Mouse (Mus musculus): Measurements from ENCODE around the gene Med12l. TPM values are rescaled to one million over a fixed set of nuclear protein-coding genes. Genes with fewer than 3 reads are reported as not detected.

Gene Med12l
- polyA plus RNA-seq, 1 experiment from 2014 or later, result 2.4 TPM

DNA sequence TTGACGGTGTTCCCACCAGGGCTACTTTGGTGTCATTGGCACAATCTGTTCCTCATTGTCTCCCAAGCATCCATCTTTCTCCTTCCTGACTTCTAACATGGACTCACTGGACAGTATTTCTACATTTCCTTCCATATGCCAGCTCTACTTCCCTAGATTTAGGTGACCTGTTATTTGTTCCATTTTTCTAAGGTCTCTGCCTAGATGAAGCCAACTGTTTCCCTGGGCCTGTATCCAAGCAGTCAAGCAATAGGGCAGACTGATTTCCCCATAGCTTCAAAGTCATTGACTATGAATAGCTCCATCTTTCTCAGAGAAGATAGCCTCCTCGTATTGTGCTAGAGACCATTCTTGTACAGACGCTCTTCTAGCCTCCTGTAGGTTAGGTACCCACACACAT, 12.0 kb upstream of the Med12l start:
- Histone ChIP-seq H3K4me2 (no peak overlapping the region), H3K4me1 (no peaks in the 10 kb centered on the region), H3K4me3 (replicated peaks) (no peak overlapping the region), H3K36me3 (no peaks in the 10 kb centered on the region), H3K27me3 (0 out of 2 replicates have a peak, but pooled peaks cover under 1% of the 10 kb centered on the region), H3K9me3 (replicated peaks) (no peaks in the 10 kb centered on the region), H3K27ac (no peak overlapping the region), H3K9ac (no peak overlapping the region)
- 92% methylated on average over 3 of the region's 3 CpGs for WGBS
- no peak for ATAC-seq (replicated peaks; ENCODE audit: low FRiP score)

- H3K27me3 ChIP-seq, result peaks cover 18% of the 10 kb centered on the region
- H3K9me3 ChIP-seq (replicated peaks), result no peaks in the 10 kb centered on the region
- 78% methylated on average over 5 of the region's 5 CpGs for WGBS
- H3K4me3 ChIP-seq (replicated peaks), result no peak overlapping the region
- H3K36me3 ChIP-seq, result no peaks in the 10 kb centered on the region
- peaks cover 18% of the 10 kb centered on the region for H3K4me1 ChIP-seq
- no peak overlapping the region for H3K9ac ChIP-seq
- no peak overlapping the region for H3K4me2 ChIP-seq
- no peak overlapping the region for H3K27ac ChIP-seq
- ATAC-seq (replicated peaks; ENCODE audit: low FRiP score), result no peak
These were observed 1.9 kb upstream of the Med12l start for GRCm38 (mm10) chr3:59003756-59004155.

- H3K36me3 ChIP-seq, result no peaks in the 10 kb centered on the region
- peaks cover 18% of the 10 kb centered on the region for H3K4me1 ChIP-seq
- H3K27ac ChIP-seq, result peak overlapping the region; percentile 97
- H3K9ac ChIP-seq, result peak overlapping the region; percentile 70
- peak overlapping the region; percentile 72 for H3K4me3 ChIP-seq (replicated peaks)
- WGBS, result under 1% methylated on average over 83 of the region's 83 CpGs
- no peaks in the 10 kb centered on the region for H3K9me3 ChIP-seq (replicated peaks)
- H3K27me3 ChIP-seq, result peaks cover 18% of the 10 kb centered on the region
- peak overlapping the region; percentile 98 for H3K4me2 ChIP-seq
- ATAC-seq (replicated peaks; ENCODE audit: low FRiP score), result peak; percentile 75
These were observed 538 bp downstream of the Med12l start for GRCm38 (mm10) chr3:59005996-59006730.

GRCm38 (mm10) chr3:59006731-59007441, 1.3 kb downstream of the Med12l start:
- under 1% methylated on average over 77 of the region's 77 CpGs for WGBS
- peak; percentile 84 for ATAC-seq (replicated peaks; ENCODE audit: low FRiP score)
- Histone ChIP-seq H3K9ac (peak overlapping the region; percentile 70), H3K4me3 (replicated peaks) (peak overlapping the region; percentile 72), H3K36me3 (no peaks in the 10 kb centered on the region), H3K27me3 (peaks cover 18% of the 10 kb centered on the region), H3K9me3 (replicated peaks) (no peaks in the 10 kb centered on the region), H3K27ac (peak overlapping the region; percentile 97), H3K4me1 (peaks cover 18% of the 10 kb centered on the region), H3K4me2 (peak overlapping the region; percentile 98)

DNA sequence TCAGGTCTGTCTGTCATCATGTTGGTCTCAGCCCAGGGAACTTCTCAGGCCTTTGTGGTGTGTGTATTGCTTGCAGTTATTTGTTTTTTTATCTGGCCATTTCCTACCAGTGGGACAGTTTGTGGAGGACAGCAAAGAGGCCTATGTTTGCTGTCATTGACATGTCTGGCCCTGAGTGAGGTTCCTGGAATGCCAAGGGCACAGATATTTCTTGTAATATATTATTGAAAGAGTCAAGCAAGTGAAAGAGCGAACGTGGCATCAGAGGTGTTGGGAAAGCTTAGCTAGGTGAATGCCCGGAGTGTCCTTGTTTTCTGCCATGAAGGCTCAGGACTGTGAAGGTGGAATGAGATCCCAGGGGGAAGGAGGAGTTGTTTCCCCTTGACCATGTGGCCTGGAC, 4.7 kb downstream of the Med12l start:
- H3K27me3 ChIP-seq, result peaks cover 9% of the 10 kb centered on the region
- no peak overlapping the region for H3K9ac ChIP-seq
- H3K4me1 ChIP-seq, result peaks cover 7% of the 10 kb centered on the region
- H3K27ac ChIP-seq, result no peak overlapping the region
- H3K9me3 ChIP-seq (replicated peaks), result no peaks in the 10 kb centered on the region
- WGBS, result 88% methylated on average over 3 of the region's 3 CpGs
- no peak overlapping the region for H3K4me2 ChIP-seq
- H3K36me3 ChIP-seq, result no peaks in the 10 kb centered on the region
- ATAC-seq (replicated peaks; ENCODE audit: low FRiP score), result no peak
- H3K4me3 ChIP-seq (replicated peaks), result no peak overlapping the region

DNA sequence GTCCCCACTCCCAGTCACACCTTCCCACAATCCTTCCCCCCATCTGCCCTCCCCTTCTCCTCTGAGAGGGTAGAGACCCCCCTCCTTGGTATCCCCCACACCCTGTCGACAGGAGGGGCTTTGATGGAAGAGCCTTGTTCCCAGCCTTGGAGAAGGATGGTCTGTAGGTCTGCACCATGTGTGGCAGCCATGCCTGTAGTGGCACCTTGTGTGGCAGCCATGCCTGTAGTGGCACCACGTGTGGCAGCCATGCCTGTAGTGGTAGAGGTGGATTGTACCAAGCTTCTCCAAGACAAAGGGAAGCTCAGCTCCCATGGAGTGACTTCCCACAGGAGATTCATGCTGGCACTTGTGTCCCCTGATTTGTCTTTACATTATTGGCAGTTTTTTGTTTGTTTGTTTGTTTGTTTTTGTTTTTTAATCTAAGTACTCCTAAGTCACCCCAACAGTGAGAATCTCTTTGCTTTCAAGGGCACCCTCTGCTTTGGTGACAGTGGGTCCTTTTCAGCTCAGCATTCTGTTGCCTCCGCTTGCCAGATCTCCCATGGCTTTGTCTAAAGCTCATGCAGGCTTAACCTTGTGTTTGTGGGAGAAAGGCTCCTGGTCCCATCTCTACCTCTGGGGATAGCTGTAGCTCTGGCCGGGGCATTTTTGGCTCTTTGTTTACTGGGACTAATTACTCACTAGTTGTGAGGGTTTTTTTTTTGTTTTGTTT, 10.2 kb downstream of the Med12l start:
- Histone ChIP-seq H3K4me1 (no peaks in the 10 kb centered on the region), H3K4me2 (no peak overlapping the region), H3K27me3 (no peaks in the 10 kb centered on the region), H3K9ac (no peak overlapping the region), H3K36me3 (no peaks in the 10 kb centered on the region), H3K9me3 (replicated peaks) (no peaks in the 10 kb centered on the region), H3K27ac (no peak overlapping the region), H3K4me3 (replicated peaks) (no peak overlapping the region)
- 77% methylated on average over 4 of the region's 4 CpGs for WGBS
- ATAC-seq (replicated peaks; ENCODE audit: low FRiP score), result no peak

GRCm38 (mm10) chr3:59016501-59016900, 10.9 kb downstream of the Med12l start:
- WGBS, result 60% methylated on average over 9 of the region's 9 CpGs
- no peak overlapping the region for H3K9ac ChIP-seq
- no peaks in the 10 kb centered on the region; the same call in 1 of the 2 replicates for H3K4me1 ChIP-seq
- H3K4me3 ChIP-seq (replicated peaks), result no peak overlapping the region
- H3K27me3 ChIP-seq, result no peaks in the 10 kb centered on the region
- no peak overlapping the region for H3K4me2 ChIP-seq
- ATAC-seq (replicated peaks; ENCODE audit: low FRiP score), result no peak
- H3K27ac ChIP-seq, result no peak overlapping the region
- H3K36me3 ChIP-seq, result no peaks in the 10 kb centered on the region
- H3K9me3 ChIP-seq (replicated peaks), result no peaks in the 10 kb centered on the region

DNA sequence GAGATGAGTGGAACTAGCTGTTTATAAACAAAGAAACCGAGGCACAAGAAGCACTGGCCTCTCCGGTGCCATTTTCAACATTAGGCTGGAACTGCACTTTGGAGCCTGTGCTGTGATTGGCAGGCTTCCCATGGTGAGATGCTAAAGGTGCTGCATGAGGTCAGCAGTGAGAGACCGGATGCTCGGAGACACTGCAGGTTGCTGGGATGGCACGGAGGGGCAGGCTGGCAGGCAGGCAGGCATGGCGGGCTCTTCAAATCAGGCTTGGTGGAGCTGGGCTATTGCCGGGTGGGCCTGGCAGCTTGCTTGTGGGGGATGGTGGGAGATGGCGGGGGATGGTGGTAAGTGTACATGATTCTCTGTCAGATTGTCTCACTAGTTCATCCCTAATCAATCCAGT, 15.6 kb downstream of the Med12l start:
- no peak for ATAC-seq (replicated peaks; ENCODE audit: low FRiP score)
- Histone ChIP-seq H3K4me3 (replicated peaks) (no peak overlapping the region), H3K4me2 (no peak overlapping the region), H3K9me3 (replicated peaks) (no peaks in the 10 kb centered on the region), H3K4me1 (peaks cover 10% of the 10 kb centered on the region; the same call in 1 of the 2 replicates), H3K36me3 (no peaks in the 10 kb centered on the region), H3K27ac (no peak overlapping the region), H3K9ac (no peak overlapping the region), H3K27me3 (no peaks in the 10 kb centered on the region)
- 72% methylated on average over 8 of the region's 8 CpGs for WGBS

DNA sequence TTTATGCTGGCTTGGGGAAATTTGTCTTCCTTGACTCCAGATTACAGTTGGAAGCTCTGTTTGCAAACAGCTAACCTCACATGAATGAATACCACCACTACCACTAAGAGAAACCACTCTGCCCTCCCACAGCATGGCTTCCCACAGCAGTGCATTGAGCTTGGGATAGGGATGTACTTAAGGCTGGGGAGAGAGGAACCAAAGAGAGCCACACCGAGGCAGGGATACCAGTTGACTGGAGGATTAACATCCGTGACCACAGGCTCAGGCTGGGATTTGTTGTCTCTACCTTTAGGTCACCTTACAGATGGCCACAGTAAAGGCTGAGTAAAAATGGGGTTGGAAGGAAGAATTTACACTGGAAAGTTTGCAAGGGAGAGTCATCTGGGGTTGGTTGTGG, 16.6 kb downstream of the Med12l start:
- Histone ChIP-seq H3K27me3 (no peaks in the 10 kb centered on the region), H3K9ac (no peak overlapping the region), H3K9me3 (replicated peaks) (no peaks in the 10 kb centered on the region), H3K4me1 (peaks cover 10% of the 10 kb centered on the region; the same call in 1 of the 2 replicates), H3K4me2 (no peak overlapping the region), H3K36me3 (no peaks in the 10 kb centered on the region), H3K4me3 (replicated peaks) (no peak overlapping the region), H3K27ac (no peak overlapping the region)
- WGBS, result 70% methylated on average over 2 of the region's 2 CpGs
- ATAC-seq (replicated peaks; ENCODE audit: low FRiP score), result no peak

DNA sequence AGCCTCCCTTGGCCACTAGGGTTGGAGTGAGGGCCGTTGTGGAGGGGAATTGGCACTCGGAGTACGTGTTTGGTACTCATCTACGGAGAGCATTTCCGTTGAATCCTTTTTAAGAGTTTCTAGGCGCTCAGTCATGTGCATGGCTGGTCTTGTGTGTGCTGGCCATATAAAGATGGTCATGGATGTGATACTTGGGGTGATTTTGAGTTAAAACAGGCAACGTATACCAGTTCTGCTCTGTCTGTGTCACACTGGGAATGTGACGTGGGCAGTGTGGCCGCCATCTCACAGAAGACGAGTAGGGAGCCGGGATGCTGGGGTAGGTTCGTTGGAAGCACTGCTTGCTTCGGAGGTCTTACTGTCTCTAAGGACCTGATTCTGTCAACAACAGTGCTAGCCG, 17.3 kb downstream of the Med12l start:
- no peak for ATAC-seq (replicated peaks; ENCODE audit: low FRiP score)
- Histone ChIP-seq H3K4me2 (no peak overlapping the region), H3K27ac (no peak overlapping the region), H3K9me3 (replicated peaks) (no peaks in the 10 kb centered on the region), H3K4me3 (replicated peaks) (no peak overlapping the region), H3K9ac (no peak overlapping the region), H3K4me1 (peaks cover 10% of the 10 kb centered on the region; the same call in 1 of the 2 replicates), H3K27me3 (no peaks in the 10 kb centered on the region), H3K36me3 (no peaks in the 10 kb centered on the region)
- 92% methylated on average over 14 of the region's 14 CpGs for WGBS

GRCm38 (mm10) chr3:59024531-59025192, 19.0 kb downstream of the Med12l start:
- no peak for ATAC-seq (replicated peaks; ENCODE audit: low FRiP score)
- H3K4me2 ChIP-seq, result no peak overlapping the region; the same call in 1 of the 2 replicates
- no peaks in the 10 kb centered on the region for H3K36me3 ChIP-seq
- no peak overlapping the region for H3K9ac ChIP-seq
- no peak overlapping the region for H3K27ac ChIP-seq
- H3K4me1 ChIP-seq, result peaks cover 10% of the 10 kb centered on the region; the same call in 1 of the 2 replicates
- WGBS, result 41% methylated on average over 14 of the region's 14 CpGs
- no peaks in the 10 kb centered on the region for H3K27me3 ChIP-seq
- H3K4me3 ChIP-seq (replicated peaks), result no peak overlapping the region
- no peaks in the 10 kb centered on the region for H3K9me3 ChIP-seq (replicated peaks)
